Mouse (Mus musculus): Measurements from ENCODE around the gene Nup98.

- TF ChIP-seq MYOG (IDR thresholded peaks at IDR 0.05; ENCODE audit: control insufficient read depth in 1 of 3, insufficient read depth in 1 of 3, insufficient read length in 2 of 3, low read depth in 2 of 3) (no peak), POLR2A (IDR thresholded peaks at IDR 0.05; ENCODE audit: insufficient read length, low read depth) (no peak), MAX (IDR thresholded peaks at IDR 0.05; ENCODE audit: low read depth) (no peak), SRF (IDR thresholded peaks at IDR 0.05; ENCODE audit: control insufficient read depth, insufficient read length, low read depth) (no peak), MYOD1 (IDR thresholded peaks at IDR 0.05; ENCODE audit: control insufficient read depth in 1 of 3, insufficient read length in 2 of 3, low read depth in 2 of 3) (no peak), USF1 (IDR thresholded peaks at IDR 0.05; ENCODE audit: low read depth) (no peak), TCF12 (IDR thresholded peaks at IDR 0.05; ENCODE audit: insufficient read depth, poor library complexity, severe bottlenecking) (no peak), POLR2AphosphoS2 (IDR thresholded peaks at IDR 0.05; ENCODE audit: insufficient read length, low read depth) (no peak), E2F4 (IDR thresholded peaks at IDR 0.05; ENCODE audit: insufficient read depth) (no peak)
These were observed 36.3 kb upstream of the Nup98 start for GRCm38 (mm10) chr7:102246265-102246664.
